Mouse (Mus musculus): Measurements from ENCODE around the gene Smyd2. TPM values are rescaled to one million over a fixed set of nuclear protein-coding genes. Genes with fewer than 3 reads are reported as not detected.

The Smyd2 gene
- total and polyA plus RNA-seq, 3 experiments: 140 to 146 TPM; not detected in 1

GRCm38 (mm10) chr1:189868036-189868435 is 54.1 kb downstream of the Smyd2 start (continued):
- TF ChIP-seq TAL1 (IDR thresholded peaks at IDR 0.05; ENCODE audit: low read length) (no peak), CHD1 (IDR thresholded peaks at IDR 0.05; ENCODE audit: low read depth, low read length) (no peak), TCF12 (IDR thresholded peaks at IDR 0.05; ENCODE audit: low read depth, low read length) (no peak), ZMIZ1 (IDR thresholded peaks at IDR 0.05; ENCODE audit: low read depth, low read length) (no peak), ZC3H11A (IDR thresholded peaks at IDR 0.05; ENCODE audit: low read depth, low read length) (no peak), USF2 (IDR thresholded peaks at IDR 0.05; ENCODE audit: borderline replicate concordance in 1 of 2, insufficient read depth in 1 of 2, low read depth in 1 of 2, low read length in 2 of 2) (no peak), UBTF (IDR thresholded peaks at IDR 0.05; ENCODE audit: borderline replicate concordance, insufficient read depth, low read depth, low read length) (no peak), USF1 (IDR thresholded peaks at IDR 0.05; ENCODE audit: low read depth, low read length) (no peak), ZKSCAN1 (IDR thresholded peaks at IDR 0.05; ENCODE audit: low read depth, low read length) (no peak), RCOR1 (IDR thresholded peaks at IDR 0.05; ENCODE audit: low read depth, low read length) (no peak), GABPA (IDR thresholded peaks at IDR 0.05; ENCODE audit: low read depth, low read length) (no peak), MYB (IDR thresholded peaks at IDR 0.05; ENCODE audit: low read depth, low read length) (no peak), GATA1 (IDR thresholded peaks at IDR 0.05; ENCODE audit: low read depth, low read length) (no peak), NELFE (IDR thresholded peaks at IDR 0.05; ENCODE audit: low read depth, low read length) (no peak)

GRCm38 (mm10) chr1:189867497-189867896 is 54.7 kb downstream of the Smyd2 start:
- Histone ChIP-seq H3K9me3 (replicated peaks; ENCODE audit: insufficient read depth, low read length) (no peaks in the 10 kb centered on the region), H3K9ac (ENCODE audit: control insufficient read depth, low read depth, low read length, poor library complexity, severe bottlenecking) (peak overlapping the region; percentile 50), H3K36me3 (ENCODE audit: control insufficient read depth in 1 of 2, insufficient read depth in 2 of 2, low read length in 2 of 2) (peaks cover 0 to 9% of the 10 kb centered on the region in 2 experiments; a peak in 2 of 4 replicates), H3K27ac (ENCODE audit: control insufficient read depth, low read depth, low read length) (peak overlapping the region; percentile 70), H3K4me3 (ENCODE audit: control insufficient read depth in 1 of 2, insufficient read depth in 1 of 2, low read depth in 2 of 2, low read length in 2 of 2) (peak overlapping the region; percentile 45 to 61), H3K79me2 (ENCODE audit: control insufficient read depth, insufficient read depth, low read length, poor library complexity) (no peaks in the 10 kb centered on the region), H3K4me1 (ENCODE audit: control insufficient read depth in 1 of 2, insufficient read depth in 2 of 2, low read length in 2 of 2) (peaks cover 5 to 15% of the 10 kb centered on the region in 2 experiments), H3K27me3 (ENCODE audit: control insufficient read depth in 1 of 2, insufficient read depth in 2 of 2, low read length in 2 of 2) (no peaks in the 10 kb centered on the region)
- peak; percentile 76 for DNase-seq (ENCODE audit: low read depth, low spot score)
- TF ChIP-seq GABPA (IDR thresholded peaks at IDR 0.05; ENCODE audit: low read depth, low read length) (no peak), E2F4 (IDR thresholded peaks at IDR 0.05; ENCODE audit: borderline replicate concordance, low read depth, low read length) (no peak), POLR2AphosphoS5 (IDR thresholded peaks at IDR 0.05; ENCODE audit: borderline replicate concordance, low read depth, low read length) (no peak), NELFE (IDR thresholded peaks at IDR 0.05; ENCODE audit: low read depth, low read length) (peak; percentile 7; the same call in 1 of the 2 replicates), TBP (IDR thresholded peaks at IDR 0.05; ENCODE audit: low read depth, low read length) (no peak; the same call in 1 of the 2 replicates), USF1 (IDR thresholded peaks at IDR 0.05; ENCODE audit: low read depth, low read length) (0 out of 2 replicates have a peak, but pooled peaks have one; percentile 17), MXI1 (IDR thresholded peaks at IDR 0.05; ENCODE audit: low read depth, low read length) (peak; percentile 44), SMC3 (IDR thresholded peaks at IDR 0.05; ENCODE audit: low read depth, low read length) (no peak), SIN3A (IDR thresholded peaks at IDR 0.05; ENCODE audit: low read length) (peak; percentile 25), ELF1 (IDR thresholded peaks at IDR 0.05; ENCODE audit: low read depth, low read length) (no peak), ZC3H11A (IDR thresholded peaks at IDR 0.05; ENCODE audit: low read depth, low read length) (no peak), POLR2A (IDR thresholded peaks at IDR 0.05; ENCODE audit: control insufficient read depth in 1 of 2, insufficient read depth in 1 of 2, low read depth in 1 of 2, low read length in 2 of 2, poor library complexity in 1 of 2) (no peak; a peak in 1 of 4 replicates), HCFC1 (IDR thresholded peaks at IDR 0.05; ENCODE audit: low read depth, low read length) (no peak), GATA1 (IDR thresholded peaks at IDR 0.05; ENCODE audit: low read depth, low read length) (peak; percentile 70), CHD1 (IDR thresholded peaks at IDR 0.05; ENCODE audit: low read depth, low read length) (no peak), ETS1 (IDR thresholded peaks at IDR 0.05; ENCODE audit: low read depth, low read length) (peak; percentile 60), MYB (IDR thresholded peaks at IDR 0.05; ENCODE audit: low read depth, low read length) (0 out of 2 replicates have a peak, but pooled peaks have one; percentile 16), ZNF384 (IDR thresholded peaks at IDR 0.05; ENCODE audit: low read depth, low read length) (no peak), MYC (IDR thresholded peaks at IDR 0.05; ENCODE audit: low read depth, low read length) (0 out of 2 replicates have a peak, but pooled peaks have one; percentile 18), MEF2A (IDR thresholded peaks at IDR 0.05; ENCODE audit: extremely low read depth, insufficient replicate concordance, low read depth, low read length, poor library complexity, severe bottlenecking) (no peak), BHLHE40 (IDR thresholded peaks at IDR 0.05; ENCODE audit: borderline replicate concordance, low read depth, low read length) (no peak), EP300 (IDR thresholded peaks at IDR 0.05; ENCODE audit: low read depth in 1 of 2, low read length in 2 of 2) (peak; percentile 60 to 75), TAL1 (IDR thresholded peaks at IDR 0.05; ENCODE audit: low read length) (peak; percentile 31), CHD2 (IDR thresholded peaks at IDR 0.05; ENCODE audit: low read length) (no peak), KAT2A (conservative IDR thresholded peaks at IDR 0.05; ENCODE audit: low read depth, low read length) (no peak), UBTF (IDR thresholded peaks at IDR 0.05; ENCODE audit: borderline replicate concordance, insufficient read depth, low read depth, low read length) (no peak), ZKSCAN1 (IDR thresholded peaks at IDR 0.05; ENCODE audit: low read depth, low read length) (no peak), MAFK (IDR thresholded peaks at IDR 0.05; ENCODE audit: borderline replicate concordance, low read depth, low read length) (no peak), CTCF (IDR thresholded peaks at IDR 0.05 in 2 of 3, conservative IDR thresholded peaks at IDR 0.05 in 1 of 3; ENCODE audit: control insufficient read depth in 1 of 3, insufficient read depth in 1 of 3, low read depth in 2 of 3, low read length in 3 of 3, poor library complexity in 1 of 3, severe bottlenecking in 1 of 3) (no peak)

Measured in MEL (cell line).